Mouse (Mus musculus): ENCODE measurements around the gene Olfr1375. TPM values are rescaled to one million over a fixed set of nuclear protein-coding genes. Genes with fewer than 3 reads are reported as not detected.

The Olfr1375 gene
- polyA plus RNA-seq, 1 experiment from 2014 or later = not detected

DNA sequence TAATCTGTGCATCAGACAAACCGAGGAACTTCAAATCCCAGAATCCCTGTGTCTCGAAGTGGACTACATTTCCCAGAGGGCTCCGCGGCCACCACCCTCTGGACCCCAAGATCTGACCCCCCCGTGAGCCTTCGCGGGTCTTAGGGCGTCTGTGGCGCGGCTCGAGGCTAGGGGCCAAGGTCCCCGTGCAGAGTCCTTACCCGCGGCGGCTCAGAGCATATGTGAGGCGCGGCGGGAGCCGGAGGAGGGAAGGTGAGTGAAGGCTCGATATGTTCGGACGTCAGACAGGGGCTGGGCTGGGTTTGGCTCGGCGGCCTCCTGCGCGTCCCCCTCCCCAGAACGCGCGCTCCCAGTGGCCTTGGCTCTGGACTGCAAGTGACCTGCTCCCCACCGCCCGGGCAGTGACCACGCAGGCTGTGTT is 11.3 kb downstream of the Olfr1375 start, which contains the start of gene Zfp354a:
TSS of gene Zfp354a (plus strand) at position 107 of the 421 bp plus-strand sequence.
- H3K27ac ChIP-seq = peak within 1 kb of the TSS; percentile 97
- H3K9me3 ChIP-seq = no peaks in the 10 kb centered on the region
- peaks cover 9% of the 10 kb centered on the region for H3K4me1 ChIP-seq
- WGBS = under 1% methylated on average over 32 of the region's 32 CpGs
- DNase-seq (ENCODE audit: low spot score) = peak; percentile 91
- H3K36me3 ChIP-seq = peaks cover 15% of the 10 kb centered on the region
- H3K27me3 ChIP-seq (ENCODE audit: insufficient read depth, poor library complexity, severe bottlenecking) = no peaks in the 10 kb centered on the region
- H3K4me3 ChIP-seq = peak within 1 kb of the TSS; percentile 91

DNA sequence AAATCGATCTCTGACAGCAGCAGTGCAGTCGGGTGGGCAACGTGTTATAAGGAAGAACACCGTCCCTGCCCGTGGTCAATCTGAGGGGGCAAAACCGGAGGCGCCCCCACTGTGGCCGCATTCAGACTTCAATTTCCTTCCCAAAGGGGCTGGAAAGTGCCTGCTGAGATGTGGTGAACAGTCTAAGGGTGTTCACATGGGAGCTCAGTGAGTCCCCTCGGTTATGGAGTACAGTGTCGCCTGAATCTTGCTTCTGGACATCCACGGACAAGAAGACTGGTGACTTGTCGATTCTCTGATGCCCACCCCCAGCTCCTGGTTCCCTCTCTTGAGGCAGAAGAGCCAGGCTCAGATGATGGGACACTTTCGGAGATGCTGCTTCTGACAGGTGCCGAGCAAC is 11.7 kb downstream of the Olfr1375 start:
- Histone ChIP-seq H3K4me3 (peak overlapping the region; percentile 91), H3K27me3 (ENCODE audit: insufficient read depth, poor library complexity, severe bottlenecking) (no peaks in the 10 kb centered on the region), H3K36me3 (peaks cover 20% of the 10 kb centered on the region), H3K4me1 (peaks cover 9% of the 10 kb centered on the region), H3K27ac (peak overlapping the region; percentile 97), H3K9me3 (no peaks in the 10 kb centered on the region)
- no peak for DNase-seq (ENCODE audit: low spot score)
- 16% methylated on average over 14 of the region's 14 CpGs for WGBS

DNA sequence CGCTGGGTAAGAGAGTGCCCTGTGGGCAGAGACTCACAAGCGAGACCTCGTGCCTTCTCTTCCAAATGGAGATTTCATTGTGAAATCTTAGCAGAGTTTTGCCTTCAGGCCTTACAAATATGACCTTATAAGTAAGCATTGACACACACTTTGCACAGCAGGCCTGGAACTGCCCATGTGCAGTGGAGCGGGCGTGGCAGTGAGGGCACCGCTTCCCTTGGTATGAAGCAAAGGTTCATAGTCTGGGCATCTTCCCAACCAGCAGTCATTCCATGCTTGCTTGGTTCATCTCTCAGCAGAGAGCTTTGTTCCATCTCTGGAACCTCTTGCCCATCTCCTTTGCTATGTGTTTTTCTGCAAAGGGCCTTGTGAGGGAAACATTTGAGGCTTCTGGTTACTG is 13.1 kb downstream of the Olfr1375 start:
- Histone ChIP-seq H3K9me3 (no peaks in the 10 kb centered on the region), H3K4me1 (peaks cover 9% of the 10 kb centered on the region), H3K27me3 (ENCODE audit: insufficient read depth, poor library complexity, severe bottlenecking) (no peaks in the 10 kb centered on the region), H3K4me3 (no peak overlapping the region), H3K36me3 (peaks cover 30% of the 10 kb centered on the region), H3K27ac (no peak overlapping the region)
- DNase-seq (ENCODE audit: low spot score) = no peak
- 93% methylated on average over 6 of the region's 6 CpGs for WGBS

DNA sequence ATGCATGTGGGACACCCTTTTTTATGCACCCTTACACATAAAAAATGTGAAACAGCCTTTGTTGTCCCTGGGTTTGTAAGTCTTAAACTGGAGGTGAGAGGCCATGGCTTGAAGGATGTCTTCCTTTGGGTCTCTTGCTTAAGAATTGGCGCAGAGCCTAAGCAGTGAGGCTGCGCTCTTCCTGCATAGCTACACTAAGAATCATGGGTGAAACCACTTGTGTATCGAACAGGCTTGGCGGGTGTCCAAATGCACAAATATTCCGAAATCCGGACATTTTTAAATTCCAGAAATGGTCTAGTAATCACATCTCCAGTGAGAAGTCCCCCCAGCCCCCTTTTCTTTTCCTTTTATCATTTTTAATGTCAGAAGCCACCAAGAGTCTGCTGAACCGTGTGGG is 15.4 kb downstream of the Olfr1375 start:
- Histone ChIP-seq H3K36me3 (peaks cover 53% of the 10 kb centered on the region), H3K4me1 (peaks cover 9% of the 10 kb centered on the region), H3K27ac (no peak overlapping the region), H3K4me3 (no peak overlapping the region), H3K9me3 (no peaks in the 10 kb centered on the region), H3K27me3 (ENCODE audit: insufficient read depth, poor library complexity, severe bottlenecking) (no peaks in the 10 kb centered on the region)
- no peak for DNase-seq (ENCODE audit: low spot score)
- 87% methylated on average over 7 of the region's 7 CpGs for WGBS

DNA sequence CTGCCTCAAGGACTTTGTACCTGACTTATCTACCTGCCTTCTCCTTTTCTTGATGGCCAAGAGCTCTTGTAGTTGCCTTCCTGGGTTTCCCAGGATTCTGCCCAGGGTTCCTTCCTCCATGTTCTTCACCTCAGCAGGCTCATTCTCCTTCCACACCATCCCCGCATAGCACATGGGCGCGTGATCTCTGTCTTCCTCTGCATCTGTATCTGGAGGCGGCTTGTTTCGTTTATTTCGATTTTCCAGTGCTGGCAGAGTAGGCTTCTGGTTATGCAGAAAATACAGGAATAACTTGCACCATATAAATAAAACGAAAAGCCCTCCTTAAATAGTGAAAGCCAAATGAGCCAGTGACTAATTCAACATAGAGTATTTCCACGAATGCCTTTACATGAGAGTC is 15.9 kb downstream of the Olfr1375 start:
- H3K4me3 ChIP-seq = no peak overlapping the region

DNA sequence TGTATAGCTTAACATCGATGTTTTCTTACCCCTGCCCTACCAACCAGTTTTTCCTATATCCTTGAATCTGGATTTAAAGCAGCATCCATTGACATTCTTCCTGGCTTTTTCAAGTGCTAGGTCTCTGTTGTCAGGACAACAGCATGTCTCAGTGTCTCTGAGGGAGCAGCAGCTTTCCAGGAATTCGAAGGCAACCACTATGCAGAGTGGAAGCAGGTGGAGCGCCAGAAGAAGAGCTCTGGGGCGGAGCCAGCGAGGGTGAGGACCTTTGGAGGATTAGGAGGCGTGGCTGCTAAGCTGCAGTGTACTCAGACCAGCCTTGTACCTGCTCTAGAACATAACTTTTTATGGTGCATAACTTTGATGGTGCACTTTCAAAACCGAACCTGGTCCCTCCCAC is 36.6 kb downstream of the Olfr1375 start:
- H3K27me3 ChIP-seq (ENCODE audit: insufficient read depth, poor library complexity, severe bottlenecking) = peaks cover 5% of the 10 kb centered on the region; the same call in 1 of the 2 replicates
- H3K9me3 ChIP-seq = no peaks in the 10 kb centered on the region
- H3K4me3 ChIP-seq = no peak overlapping the region
- no peak overlapping the region for H3K27ac ChIP-seq
- H3K4me1 ChIP-seq = no peaks in the 10 kb centered on the region
- 45% methylated on average over 7 of the region's 7 CpGs for WGBS
- no peak for DNase-seq (ENCODE audit: low spot score)
- H3K36me3 ChIP-seq = no peaks in the 10 kb centered on the region

More for the DNA sequence above, 15.9 kb downstream of the Olfr1375 start:
- Histone ChIP-seq H3K4me1 (peaks cover 9% of the 10 kb centered on the region), H3K9me3 (no peaks in the 10 kb centered on the region), H3K27me3 (ENCODE audit: insufficient read depth, poor library complexity, severe bottlenecking) (no peaks in the 10 kb centered on the region), H3K36me3 (peaks cover 59% of the 10 kb centered on the region), H3K27ac (no peak overlapping the region)
- DNase-seq (ENCODE audit: low spot score) = no peak
- WGBS = 92% methylated on average over 8 of the region's 8 CpGs

DNA sequence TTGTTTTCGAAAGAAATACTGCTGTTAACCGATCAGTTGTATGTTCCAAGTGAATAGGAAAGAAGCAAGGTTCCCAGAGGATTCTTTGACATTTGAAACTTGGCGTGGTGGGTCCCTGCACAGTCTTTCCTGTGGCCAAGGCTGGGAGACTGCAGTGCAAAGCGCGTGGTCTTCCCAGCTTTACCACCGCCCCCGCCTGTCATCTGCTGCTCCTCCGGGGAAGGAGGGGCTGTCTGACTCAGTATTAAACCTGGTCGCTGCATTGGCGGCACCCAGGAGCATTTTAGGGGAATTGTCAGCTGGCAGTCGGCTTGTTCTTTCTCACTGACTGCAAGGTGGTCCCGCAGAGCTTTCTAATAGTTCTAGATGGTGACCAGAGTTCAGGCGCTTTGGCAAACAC is 37.4 kb downstream of the Olfr1375 start:
- no peak for DNase-seq (ENCODE audit: low spot score)
- no peaks in the 10 kb centered on the region for H3K9me3 ChIP-seq
- WGBS = 55% methylated on average over 13 of the region's 13 CpGs

More for the DNA sequence above, 37.4 kb downstream of the Olfr1375 start:
- Histone ChIP-seq H3K4me3 (no peak overlapping the region), H3K4me1 (no peaks in the 10 kb centered on the region), H3K27me3 (ENCODE audit: insufficient read depth, poor library complexity, severe bottlenecking) (peaks cover 5% of the 10 kb centered on the region; the same call in 1 of the 2 replicates), H3K36me3 (no peaks in the 10 kb centered on the region), H3K27ac (no peak overlapping the region)

Other genes with a start within 250 kb of the Olfr1375 start
- gene Zfp354c, start 220.4 kb upstream of the Olfr1375 start, polyA plus RNA-seq (2016; fragmentation: Nextera tagmentation; extraction: Ambion mirVana) = 16.9 and 20.5 TPM in 2 replicates
- gene Zfp879, start 206.6 kb upstream of the Olfr1375 start, polyA plus RNA-seq (2016; fragmentation: Nextera tagmentation; extraction: Ambion mirVana) = 0.33 and 0.44 TPM in 2 replicates
- 0.06 and 0.16 TPM in 2 replicates for gene Grm6, start 197.4 kb upstream of the Olfr1375 start, polyA plus RNA-seq (2016; fragmentation: Nextera tagmentation; extraction: Ambion mirVana)
- 4.5 and 6.5 TPM in 2 replicates for gene Zfp454, start 160.5 kb upstream of the Olfr1375 start, polyA plus RNA-seq (2016; fragmentation: Nextera tagmentation; extraction: Ambion mirVana)
- 8.6 and 11.1 TPM in 2 replicates for gene Zfp2, start 131.9 kb upstream of the Olfr1375 start, polyA plus RNA-seq (2016; fragmentation: Nextera tagmentation; extraction: Ambion mirVana)
- 0.52 and 0.80 TPM in 2 replicates for gene Zfp354b, start 116.5 kb upstream of the Olfr1375 start, polyA plus RNA-seq (2016; fragmentation: Nextera tagmentation; extraction: Ambion mirVana)
- gene 4933414I15Rik, start 104.3 kb upstream of the Olfr1375 start, polyA plus RNA-seq (2016; fragmentation: Nextera tagmentation; extraction: Ambion mirVana) = not detected in 2 replicates
- not detected in 2 replicates for gene Prop1, start 94.3 kb upstream of the Olfr1375 start, polyA plus RNA-seq (2016; fragmentation: Nextera tagmentation; extraction: Ambion mirVana)
- gene Olfr1378, start 81.6 kb upstream of the Olfr1375 start, polyA plus RNA-seq (2016; fragmentation: Nextera tagmentation; extraction: Ambion mirVana) = not detected in 2 replicates
- gene Olfr1377, start 66.1 kb upstream of the Olfr1375 start, polyA plus RNA-seq (2016; fragmentation: Nextera tagmentation; extraction: Ambion mirVana) = not detected in 2 replicates
- gene Olfr51, start 44.5 kb upstream of the Olfr1375 start, polyA plus RNA-seq (2016; fragmentation: Nextera tagmentation; extraction: Ambion mirVana) = not detected in 2 replicates
- gene Olfr54, start 33.9 kb upstream of the Olfr1375 start, polyA plus RNA-seq (2016; fragmentation: Nextera tagmentation; extraction: Ambion mirVana) = not detected in 2 replicates
- gene Zfp354a, start 11.1 kb downstream of the Olfr1375 start, polyA plus RNA-seq (2016; fragmentation: Nextera tagmentation; extraction: Ambion mirVana) = 6.1 and 7.4 TPM in 2 replicates
- gene Gm12569, start 172.4 kb downstream of the Olfr1375 start, polyA plus RNA-seq (2016; fragmentation: Nextera tagmentation; extraction: Ambion mirVana) = not detected in 2 replicates
- 71.2 and 86.8 TPM in 2 replicates for gene Clk4, start 213.6 kb downstream of the Olfr1375 start, polyA plus RNA-seq (2016; fragmentation: Nextera tagmentation; extraction: Ambion mirVana)
- gene BC049762, start 214.9 kb downstream of the Olfr1375 start, polyA plus RNA-seq (2016; fragmentation: Nextera tagmentation; extraction: Ambion mirVana) = 0.36 and 0.47 TPM in 2 replicates
- gene Col23a1, start 241.8 kb downstream of the Olfr1375 start, polyA plus RNA-seq (2016; fragmentation: Nextera tagmentation; extraction: Ambion mirVana) = 10.2 and 12.1 TPM in 2 replicates